Mouse (Mus musculus) megakaryocyte, embryonic 14.5 days (primary cell): Measurements from ENCODE around the gene 1700012B07Rik. TPM values are rescaled to one million over a fixed set of nuclear protein-coding genes. Genes with fewer than 3 reads are reported as not detected.

Source experiments
- H3K27me3 ChIP-seq: replicated peaks from 2 replicates; pipeline ENCODE3; 2012; ENCODE audit warnings: inconsistent platforms
- H3K36me3 ChIP-seq: replicated peaks from 2 replicates; pipeline ENCODE3; 2012; ENCODE audit warnings: low read length, inconsistent platforms, mixed read lengths
- H3K4me1 ChIP-seq: 2 replicates; pipeline ENCODE4 v1.6.1; 2012; ENCODE audit warnings: inconsistent platforms
- H3K4me3 ChIP-seq: replicated peaks from 2 replicates; pipeline ENCODE3; 2012; ENCODE audit warnings: moderate library complexity, mild to moderate bottlenecking, inconsistent platforms
- H3K9me3 ChIP-seq: 2 replicates; pipeline ENCODE4 v1.6.1; 2012; ENCODE audit warnings: inconsistent platforms
- FLI1 ChIP-seq: IDR thresholded peaks from 2 replicates; pipeline ENCODE4 v1.6.1; 2012; ENCODE audit warnings: low read length, inconsistent platforms, mixed read lengths
- GATA1 ChIP-seq: IDR thresholded peaks from 3 replicates; pipeline ENCODE4 v1.6.1; 2012; ENCODE audit warnings: mixed read lengths, low read length, inconsistent platforms, borderline replicate concordance
- polyA plus RNA-seq: library from polyadenylated mRNA; stranded (reverse); fragments of >175 nt; gene quantifications from 2 replicates; pipeline ENCODE4 v1.2.3, GENCODE M21; 2012; ENCODE audit warnings: low replicate concordance; ENCODE audit not compliant: insufficient read depth

Gene 1700012B07Rik
- not detected in 2 replicates for polyA plus RNA-seq

DNA sequence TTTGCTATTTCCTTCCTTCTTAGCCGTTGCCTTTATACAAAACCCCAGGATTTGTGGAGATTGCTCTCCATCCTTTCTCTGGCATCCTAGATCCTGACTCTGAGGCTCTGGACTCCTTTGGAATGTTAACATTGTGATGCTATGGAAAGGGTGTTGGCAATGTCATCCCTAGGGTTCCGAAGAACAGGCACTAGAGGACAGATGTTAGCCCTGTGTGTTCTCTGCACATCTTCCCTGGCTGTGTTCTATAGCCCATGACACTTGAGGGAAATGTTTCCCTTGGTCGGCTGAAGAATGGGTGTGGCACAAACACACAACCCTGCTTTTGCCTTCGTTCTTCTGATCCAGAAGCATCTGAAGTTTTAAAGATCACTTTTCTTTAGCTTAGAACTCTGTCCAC is at the start of gene 1700012B07Rik:
1700012B07Rik (minus strand) TSS at position 101 of the 400 bp plus-strand sequence.
- no peaks in the 10 kb centered on the region for H3K36me3 ChIP-seq
- H3K4me3 ChIP-seq = no peak within 1 kb of the TSS
- peaks cover 8% of the 10 kb centered on the region for H3K27me3 ChIP-seq
- TF ChIP-seq GATA1 (no peak), FLI1 (no peak)
- H3K4me1 ChIP-seq = peaks cover 20% of the 10 kb centered on the region
- peaks cover 6% of the 10 kb centered on the region; the same call in 1 of the 2 replicates for H3K9me3 ChIP-seq

DNA sequence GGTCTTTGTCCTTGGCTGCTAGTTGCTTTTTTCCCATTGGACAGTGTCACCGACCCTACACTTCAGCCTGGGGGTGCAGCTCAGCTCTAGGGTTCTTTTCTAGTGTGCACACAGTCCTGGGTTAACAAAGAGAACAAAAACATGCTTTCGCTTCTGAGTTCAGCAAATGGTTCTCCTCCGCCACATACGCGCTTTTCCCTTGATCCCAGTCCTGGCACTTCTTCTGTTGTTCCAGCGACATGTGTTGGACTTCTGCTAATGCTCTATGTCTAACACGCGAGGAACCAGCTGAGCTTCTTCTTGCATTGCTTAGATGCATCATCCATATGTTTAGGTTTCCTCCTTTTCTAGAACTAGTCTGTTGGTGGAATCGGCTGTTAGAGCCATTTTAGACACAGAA is 48.9 kb upstream of the 1700012B07Rik start:
- H3K9me3 ChIP-seq = no peaks in the 10 kb centered on the region
- H3K4me3 ChIP-seq = no peak overlapping the region
- TF ChIP-seq FLI1 (no peak), GATA1 (no peak)
- H3K4me1 ChIP-seq = peaks cover 10% of the 10 kb centered on the region
- peaks cover 2% of the 10 kb centered on the region for H3K27me3 ChIP-seq
- H3K36me3 ChIP-seq = no peaks in the 10 kb centered on the region

DNA sequence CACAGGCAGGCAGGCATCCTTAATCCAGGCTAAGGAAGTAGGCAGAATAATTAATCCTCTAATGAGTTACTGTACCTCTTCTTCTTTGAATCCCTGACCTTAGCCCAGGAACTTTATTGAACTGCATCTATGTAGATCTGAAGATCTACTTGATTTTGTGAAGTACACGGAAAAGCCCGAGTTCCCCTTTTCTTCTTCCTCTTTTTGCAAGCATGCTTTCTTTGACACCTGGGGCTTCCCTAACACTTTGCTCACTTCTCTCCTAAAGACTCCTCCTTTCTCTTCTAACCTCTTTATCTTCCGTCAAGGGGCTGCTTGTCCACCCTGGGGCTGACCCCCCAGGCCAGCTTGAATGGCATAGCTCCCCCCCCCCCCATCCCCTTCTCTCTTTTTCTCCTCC is 48.0 kb upstream of the 1700012B07Rik start:
- no peak for TF ChIP-seq FLI1
- no peak for TF ChIP-seq GATA1
- H3K9me3 ChIP-seq = no peaks in the 10 kb centered on the region

GRCm38 (mm10) chr11:109875525-109875802 is 47.6 kb upstream of the 1700012B07Rik start:
- H3K36me3 ChIP-seq = no peaks in the 10 kb centered on the region
- H3K4me1 ChIP-seq = peaks cover 10% of the 10 kb centered on the region
- H3K9me3 ChIP-seq = no peaks in the 10 kb centered on the region
- peaks cover 8% of the 10 kb centered on the region for H3K27me3 ChIP-seq
- H3K4me3 ChIP-seq = no peak overlapping the region
- no peak for TF ChIP-seq FLI1
- TF ChIP-seq GATA1 = no peak

More for the DNA sequence above, 48.0 kb upstream of the 1700012B07Rik start:
- no peak overlapping the region for H3K4me3 ChIP-seq
- H3K36me3 ChIP-seq = no peaks in the 10 kb centered on the region
- H3K4me1 ChIP-seq = peaks cover 10% of the 10 kb centered on the region
- H3K27me3 ChIP-seq = peaks cover 8% of the 10 kb centered on the region

- H3K4me1 ChIP-seq = peaks cover 10% of the 10 kb centered on the region
- no peak for TF ChIP-seq GATA1
- TF ChIP-seq FLI1 = no peak
- H3K9me3 ChIP-seq = no peaks in the 10 kb centered on the region
- H3K36me3 ChIP-seq = no peaks in the 10 kb centered on the region
- peaks cover 10% of the 10 kb centered on the region for H3K27me3 ChIP-seq
- no peak overlapping the region for H3K4me3 ChIP-seq
Measured at GRCm38 (mm10) chr11:109874651-109875524, 47.0 kb upstream of the 1700012B07Rik start.

- Histone ChIP-seq H3K9me3 (no peaks in the 10 kb centered on the region), H3K4me1 (peaks cover 10% of the 10 kb centered on the region), H3K36me3 (no peaks in the 10 kb centered on the region), H3K4me3 (no peak overlapping the region), H3K27me3 (peaks cover 10% of the 10 kb centered on the region)
- no peak for TF ChIP-seq FLI1
Measured at GRCm38 (mm10) chr11:109873852-109874610, 46.2 kb upstream of the 1700012B07Rik start.

- H3K36me3 ChIP-seq = no peaks in the 10 kb centered on the region
- H3K27me3 ChIP-seq = peaks cover 14% of the 10 kb centered on the region
- H3K4me1 ChIP-seq = peaks cover 10% of the 10 kb centered on the region
- TF ChIP-seq FLI1 (no peak), GATA1 (no peak)
- no peak overlapping the region for H3K4me3 ChIP-seq
- H3K9me3 ChIP-seq = no peaks in the 10 kb centered on the region
Measured at GRCm38 (mm10) chr11:109873161-109873775, 45.4 kb upstream of the 1700012B07Rik start.

- Histone ChIP-seq H3K4me3 (no peak overlapping the region), H3K4me1 (peaks cover 10% of the 10 kb centered on the region), H3K27me3 (peaks cover 16% of the 10 kb centered on the region), H3K9me3 (no peaks in the 10 kb centered on the region), H3K36me3 (no peaks in the 10 kb centered on the region)
- TF ChIP-seq FLI1 = no peak
- no peak for TF ChIP-seq GATA1
Measured at GRCm38 (mm10) chr11:109872674-109873073, 44.8 kb upstream of the 1700012B07Rik start.

- TF ChIP-seq GATA1 = no peak
- no peak for TF ChIP-seq FLI1
- Histone ChIP-seq H3K4me3 (no peak overlapping the region), H3K36me3 (no peaks in the 10 kb centered on the region), H3K27me3 (peaks cover 16% of the 10 kb centered on the region), H3K4me1 (peaks cover 10% of the 10 kb centered on the region), H3K9me3 (no peaks in the 10 kb centered on the region)
Measured at GRCm38 (mm10) chr11:109872056-109872455, 44.2 kb upstream of the 1700012B07Rik start.
